Mouse (Mus musculus) midbrain, embryonic 16.5 days (tissue): Measurements from ENCODE around the gene Nfu1. TPM values are rescaled to one million over a fixed set of nuclear protein-coding genes. Genes with fewer than 3 reads are reported as not detected.
A peak's percentile ranks its signal among the peaks of the same experiment; 100 is the strongest.

Source experiments
- ATAC-seq: fragments of 200-750 bp; cut with Nextera tagmentation; 2 replicates; pipeline ENCODE4 v1.8.0; 2017; ENCODE audit warnings: moderate TSS enrichment
- H3K27ac ChIP-seq: fragments of 300-500 bp; sonication (generic); 2 replicates; pipeline ENCODE4 v1.5.1; 2014; ENCODE audit warnings: mild to moderate bottlenecking, low read length, mixed read lengths
- H3K27me3 ChIP-seq: fragments of 300-500 bp; sonication (generic); 2 replicates; pipeline ENCODE4 v1.6.1; 2014; ENCODE audit warnings: low read depth, low read length, mixed read lengths; ENCODE audit not compliant: control insufficient read depth, insufficient read depth
- H3K36me3 ChIP-seq: fragments of 300-500 bp; sonication (generic); 2 replicates; pipeline ENCODE4 v1.6.1; 2014; ENCODE audit warnings: mild to moderate bottlenecking, low read length, moderate library complexity, mixed read lengths; ENCODE audit not compliant: control insufficient read depth, insufficient read depth
- H3K4me1 ChIP-seq: fragments of 300-500 bp; sonication (generic); 2 replicates; pipeline ENCODE4 v1.6.1; 2014; ENCODE audit warnings: mild to moderate bottlenecking, low read length, mixed read lengths; ENCODE audit not compliant: control insufficient read depth, insufficient read depth
- H3K4me2 ChIP-seq: fragments of 300-500 bp; sonication (generic); 2 replicates; pipeline ENCODE4 v1.6.1; 2014; ENCODE audit warnings: mild to moderate bottlenecking, low read length, mixed read lengths
- H3K4me3 ChIP-seq: fragments of 300-500 bp; sonication (generic); 2 replicates; pipeline ENCODE4 v1.5.1; 2014; ENCODE audit warnings: low read depth, mild to moderate bottlenecking, low read length, moderate library complexity, mixed read lengths
- H3K9ac ChIP-seq: fragments of 300-500 bp; sonication (generic); 2 replicates; pipeline ENCODE4 v1.6.1; 2014; ENCODE audit warnings: low read depth, low read length, mixed read lengths
- H3K9me3 ChIP-seq: fragments of 300-500 bp; sonication (generic); replicated peaks from 2 replicates; pipeline ENCODE4 v1.6.1; 2014; ENCODE audit warnings: mild to moderate bottlenecking, low read length, mixed read lengths; ENCODE audit not compliant: control insufficient read depth, poor library complexity, severe bottlenecking
- WGBS: fragments of 180-500 bp; shearing (Covaris S2); extraction: QIAGEN DNeasy Blood & Tissue Kit; methylation state at CpG from one replicate; pipeline ENCODE4 v1.1.7; 2014; 5-methylcytosine and 5-hydroxymethylcytosine counted together
- polyA plus RNA-seq: library from polyadenylated mRNA; unstranded; fragments of >200 nt; fragmentation: Nextera tagmentation; extraction: Ambion mirVana; gene quantifications from 2 replicates; pipeline ENCODE4 v1.2.1, GENCODE M21; 2015

The Nfu1 gene
- polyA plus RNA-seq, 1 experiment from 2014 or later: 148 TPM

- 89% methylated on average over 3 of the region's 3 CpGs for WGBS
- peaks cover 9% of the 10 kb centered on the region for H3K36me3 ChIP-seq
- no peaks in the 10 kb centered on the region for H3K4me1 ChIP-seq
- no peak overlapping the region for H3K27ac ChIP-seq
- no peaks in the 10 kb centered on the region for H3K27me3 ChIP-seq
- no peak for ATAC-seq
- no peak overlapping the region for H3K9ac ChIP-seq
- no peaks in the 10 kb centered on the region for H3K9me3 ChIP-seq
- no peak overlapping the region for H3K4me2 ChIP-seq
- H3K4me3 ChIP-seq: no peak overlapping the region
These were observed 18.0 kb upstream of the Nfu1 start for GRCm38 (mm10) chr6:86991041-86991440.

- Histone ChIP-seq H3K36me3 (peaks cover 9% of the 10 kb centered on the region; the same call in 1 of the 2 replicates), H3K4me3 (no peak overlapping the region), H3K9ac (no peak overlapping the region), H3K9me3 (no peaks in the 10 kb centered on the region), H3K4me2 (no peak overlapping the region), H3K4me1 (no peaks in the 10 kb centered on the region), H3K27me3 (no peaks in the 10 kb centered on the region), H3K27ac (no peak overlapping the region)
- 93% methylated on average over 8 of the region's 8 CpGs for WGBS
- no peak for ATAC-seq
These were observed 16.7 kb upstream of the Nfu1 start for GRCm38 (mm10) chr6:86992349-86992748.

GRCm38 (mm10) chr6:86994254-86994653 is 14.8 kb upstream of the Nfu1 start:
- no peaks in the 10 kb centered on the region for H3K4me1 ChIP-seq
- H3K36me3 ChIP-seq: peaks cover 12% of the 10 kb centered on the region; the same call in 1 of the 2 replicates
- H3K4me3 ChIP-seq: no peak overlapping the region
- no peak overlapping the region for H3K4me2 ChIP-seq
- H3K9ac ChIP-seq: no peak overlapping the region
- H3K27ac ChIP-seq: no peak overlapping the region
- H3K27me3 ChIP-seq: no peaks in the 10 kb centered on the region
- WGBS: 92% methylated on average over 4 of the region's 4 CpGs
- no peak for ATAC-seq
- H3K9me3 ChIP-seq: no peaks in the 10 kb centered on the region

GRCm38 (mm10) chr6:86996629-86997307 is 12.3 kb upstream of the Nfu1 start:
- Histone ChIP-seq H3K27me3 (no peaks in the 10 kb centered on the region), H3K9me3 (no peaks in the 10 kb centered on the region), H3K4me3 (no peak overlapping the region), H3K4me2 (no peak overlapping the region), H3K9ac (no peak overlapping the region), H3K36me3 (peaks cover 10% of the 10 kb centered on the region; the same call in 1 of the 2 replicates), H3K27ac (no peak overlapping the region), H3K4me1 (no peaks in the 10 kb centered on the region)
- no peak for ATAC-seq
- WGBS: 85% methylated on average over 5 of the region's 5 CpGs

- ATAC-seq: no peak
- H3K27ac ChIP-seq: no peak overlapping the region
- 97% methylated on average over 6 of the region's 6 CpGs for WGBS
- H3K4me2 ChIP-seq: no peak overlapping the region
- H3K27me3 ChIP-seq: no peaks in the 10 kb centered on the region
- no peaks in the 10 kb centered on the region for H3K9me3 ChIP-seq
- H3K4me3 ChIP-seq: no peak overlapping the region
- no peak overlapping the region for H3K9ac ChIP-seq
- no peaks in the 10 kb centered on the region for H3K4me1 ChIP-seq
- H3K36me3 ChIP-seq: peaks cover 10% of the 10 kb centered on the region; the same call in 1 of the 2 replicates
These were observed 11.7 kb upstream of the Nfu1 start for GRCm38 (mm10) chr6:86997360-86997759.

- Histone ChIP-seq H3K4me1 (peaks cover 2% of the 10 kb centered on the region; the same call in 1 of the 2 replicates), H3K4me2 (no peak overlapping the region), H3K36me3 (peaks cover 6% of the 10 kb centered on the region; the same call in 1 of the 2 replicates), H3K9me3 (no peaks in the 10 kb centered on the region), H3K27me3 (no peaks in the 10 kb centered on the region), H3K4me3 (no peak overlapping the region), H3K27ac (no peak overlapping the region), H3K9ac (no peak overlapping the region)
- WGBS: 93% methylated on average over 6 of the region's 6 CpGs
- no peak for ATAC-seq
These were observed 7.0 kb upstream of the Nfu1 start for GRCm38 (mm10) chr6:87001995-87002394.

GRCm38 (mm10) chr6:87002521-87003055 is 6.4 kb upstream of the Nfu1 start:
- H3K4me1 ChIP-seq: peaks cover 2% of the 10 kb centered on the region; the same call in 1 of the 2 replicates
- no peak overlapping the region for H3K4me3 ChIP-seq
- H3K4me2 ChIP-seq: no peak overlapping the region
- H3K9me3 ChIP-seq: no peaks in the 10 kb centered on the region
- 43% methylated on average over 8 of the region's 8 CpGs for WGBS
- no peaks in the 10 kb centered on the region for H3K27me3 ChIP-seq
- H3K9ac ChIP-seq: no peak overlapping the region; the same call in 1 of the 2 replicates
- no peak overlapping the region for H3K27ac ChIP-seq
- no peaks in the 10 kb centered on the region; the same call in 1 of the 2 replicates for H3K36me3 ChIP-seq
- ATAC-seq: peak; percentile 54; the same call in 1 of the 2 replicates

GRCm38 (mm10) chr6:87004099-87004498 is 4.9 kb upstream of the Nfu1 start:
- no peaks in the 10 kb centered on the region for H3K9me3 ChIP-seq
- H3K4me2 ChIP-seq: no peak overlapping the region
- H3K9ac ChIP-seq: no peak overlapping the region
- H3K4me1 ChIP-seq: peaks cover 2% of the 10 kb centered on the region
- no peak overlapping the region for H3K27ac ChIP-seq
- no peaks in the 10 kb centered on the region for H3K27me3 ChIP-seq
- H3K36me3 ChIP-seq: no peaks in the 10 kb centered on the region
- no peak overlapping the region for H3K4me3 ChIP-seq
- no peak for ATAC-seq
- WGBS: 67% methylated on average over 2 of the region's 2 CpGs

- Histone ChIP-seq H3K9me3 (no peaks in the 10 kb centered on the region), H3K4me2 (no peak overlapping the region), H3K4me3 (no peak overlapping the region), H3K27ac (no peak overlapping the region), H3K9ac (no peak overlapping the region), H3K36me3 (no peaks in the 10 kb centered on the region), H3K4me1 (peaks cover 10% of the 10 kb centered on the region), H3K27me3 (no peaks in the 10 kb centered on the region)
- ATAC-seq: no peak
These were observed 3.5 kb upstream of the Nfu1 start for GRCm38 (mm10) chr6:87005577-87005976.
